Mouse (Mus musculus): ENCODE measurements around the gene Atp8b5.

- no peak for TF ChIP-seq CTCF (IDR thresholded peaks at IDR 0.05; ENCODE audit: control insufficient read depth, insufficient read depth, insufficient replicate concordance, low read depth, low read length)
- no peak for TF ChIP-seq POLR2A (IDR thresholded peaks at IDR 0.05; ENCODE audit: control insufficient read depth, low read depth, low read length)
These were observed 123.0 kb downstream of the Atp8b5 start for GRCm38 (mm10) chr4:43389845-43390440.
